Mouse (Mus musculus): Measurements from ENCODE around the gene Olfr792. TPM values are rescaled to one million over a fixed set of nuclear protein-coding genes. Genes with fewer than 3 reads are reported as not detected.

The Olfr792 gene
- not detected in 2 replicates for polyA plus RNA-seq (2015; fragmentation: Nextera tagmentation; extraction: Ambion mirVana)

- Histone ChIP-seq H3K9me3 (ENCODE audit: low read length) (no peaks in the 10 kb centered on the region), H3K36me3 (ENCODE audit: insufficient read depth, low read length) (no peaks in the 10 kb centered on the region), H3K27ac (ENCODE audit: low read length) (no peak within 1 kb of the TSS), H3K9ac (replicated peaks; ENCODE audit: low read depth) (no peak within 1 kb of the TSS), H3K27me3 (replicated peaks; ENCODE audit: insufficient read depth, low read length) (no peaks in the 10 kb centered on the region), H3K4me2 (replicated peaks; ENCODE audit: low read depth, low read length) (no peak within 1 kb of the TSS), H3K4me3 (ENCODE audit: low read depth, low read length) (no peak within 1 kb of the TSS), H3K4me1 (ENCODE audit: insufficient read depth, low read depth, low read length) (no peaks in the 10 kb centered on the region)
- 76% methylated on average over 1 of the region's 1 CpGs for WGBS
- no peak for ATAC-seq
- TF ChIP-seq CTCF (IDR thresholded peaks at IDR 0.05): no peak
- no peak for TF ChIP-seq EP300 (IDR thresholded peaks at IDR 0.05)
- no peak for DNase-seq (ENCODE audit: low spot score)
Observed at GRCm38 (mm10) chr10:129538862-129539261, at the start of gene Olfr792. Olfr792 (plus strand) TSS chr10:129539162.

DNA sequence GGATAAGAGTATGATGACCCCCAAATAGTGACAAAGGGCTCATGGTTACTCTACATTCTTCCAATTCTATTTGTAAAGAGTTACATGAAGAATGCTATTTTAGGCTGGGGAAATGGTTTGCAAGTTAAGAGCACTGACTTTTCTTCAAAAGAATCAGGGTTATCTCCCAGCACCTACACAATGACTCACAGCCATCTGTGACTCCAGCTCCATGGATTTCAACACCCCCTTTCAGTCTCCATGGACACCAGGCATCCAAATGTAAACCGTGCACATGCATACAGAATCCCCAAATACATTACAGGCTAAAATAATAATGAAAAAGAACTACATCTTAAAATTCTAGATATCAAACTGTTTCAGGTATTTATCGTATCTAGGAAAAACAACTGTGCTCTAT lies 48.9 kb upstream of the Olfr792 start:
- Histone ChIP-seq H3K9ac (replicated peaks; ENCODE audit: low read depth) (no peak overlapping the region), H3K9me3 (ENCODE audit: low read length) (no peaks in the 10 kb centered on the region), H3K4me3 (ENCODE audit: low read depth, low read length) (no peak overlapping the region), H3K4me1 (ENCODE audit: insufficient read depth, low read depth, low read length) (no peaks in the 10 kb centered on the region), H3K27ac (ENCODE audit: low read length) (no peak overlapping the region), H3K4me2 (replicated peaks; ENCODE audit: low read depth, low read length) (no peak overlapping the region), H3K27me3 (replicated peaks; ENCODE audit: insufficient read depth, low read length) (no peaks in the 10 kb centered on the region), H3K36me3 (ENCODE audit: insufficient read depth, low read length) (no peaks in the 10 kb centered on the region)
- DNase-seq (ENCODE audit: low spot score): no peak
- TF ChIP-seq EP300 (IDR thresholded peaks at IDR 0.05): no peak
- ATAC-seq: no peak
- 72% methylated on average over 2 of the region's 2 CpGs for WGBS

DNA sequence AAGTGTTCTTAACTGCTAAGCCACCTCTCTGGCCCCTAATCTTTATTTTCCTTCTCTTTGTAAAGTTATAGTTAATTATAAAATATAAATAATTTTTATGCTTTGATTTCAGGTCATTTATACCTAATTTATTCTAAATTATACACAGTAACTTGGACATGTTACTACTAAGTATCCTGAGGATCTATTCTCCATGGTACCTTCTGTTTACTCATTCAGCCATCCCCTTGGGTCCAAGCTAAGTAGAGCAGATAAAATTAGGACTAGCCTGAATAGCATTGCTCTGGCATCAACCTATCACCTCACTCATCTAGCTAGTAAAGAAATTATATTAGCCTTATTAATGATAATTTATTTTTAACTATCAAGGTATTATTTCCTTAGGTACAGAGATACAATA lies 40.8 kb upstream of the Olfr792 start, which contains the start of gene Olfr790:
Olfr790 (plus strand) TSS at position 301 of the 400 bp plus-strand sequence.
- H3K27ac ChIP-seq (ENCODE audit: low read length): no peak within 1 kb of the TSS
- DNase-seq (ENCODE audit: low spot score) (no peak), ATAC-seq (no peak)
- H3K4me3 ChIP-seq (ENCODE audit: low read depth, low read length): no peak within 1 kb of the TSS
- no peaks in the 10 kb centered on the region for H3K9me3 ChIP-seq (ENCODE audit: low read length)
- H3K9ac ChIP-seq (replicated peaks; ENCODE audit: low read depth): no peak within 1 kb of the TSS
- TF ChIP-seq EP300 (IDR thresholded peaks at IDR 0.05) (no peak), CTCF (IDR thresholded peaks at IDR 0.05) (no peak)
- no peaks in the 10 kb centered on the region for H3K4me1 ChIP-seq (ENCODE audit: insufficient read depth, low read depth, low read length)
- H3K27me3 ChIP-seq (replicated peaks; ENCODE audit: insufficient read depth, low read length): no peaks in the 10 kb centered on the region
- no peaks in the 10 kb centered on the region for H3K36me3 ChIP-seq (ENCODE audit: insufficient read depth, low read length)
- H3K4me2 ChIP-seq (replicated peaks; ENCODE audit: low read depth, low read length): no peak within 1 kb of the TSS

GRCm38 (mm10) chr10:129521492-129521891 lies 17.5 kb upstream of the Olfr792 start, which contains the start of gene Olfr791:
Olfr791 (plus strand) TSS chr10:129521792.
- ATAC-seq (no peak), DNase-seq (ENCODE audit: low spot score) (no peak)
- Histone ChIP-seq H3K9me3 (ENCODE audit: low read length) (no peaks in the 10 kb centered on the region), H3K4me3 (ENCODE audit: low read depth, low read length) (no peak within 1 kb of the TSS), H3K4me1 (ENCODE audit: insufficient read depth, low read depth, low read length) (no peaks in the 10 kb centered on the region), H3K27me3 (replicated peaks; ENCODE audit: insufficient read depth, low read length) (no peaks in the 10 kb centered on the region), H3K36me3 (ENCODE audit: insufficient read depth, low read length) (no peaks in the 10 kb centered on the region), H3K9ac (replicated peaks; ENCODE audit: low read depth) (no peak within 1 kb of the TSS), H3K4me2 (replicated peaks; ENCODE audit: low read depth, low read length) (no peak within 1 kb of the TSS), H3K27ac (ENCODE audit: low read length) (no peak within 1 kb of the TSS)
- TF ChIP-seq EP300 (IDR thresholded peaks at IDR 0.05): no peak
- no peak for TF ChIP-seq CTCF (IDR thresholded peaks at IDR 0.05)
- 62% methylated on average over 3 of the region's 3 CpGs for WGBS

DNA sequence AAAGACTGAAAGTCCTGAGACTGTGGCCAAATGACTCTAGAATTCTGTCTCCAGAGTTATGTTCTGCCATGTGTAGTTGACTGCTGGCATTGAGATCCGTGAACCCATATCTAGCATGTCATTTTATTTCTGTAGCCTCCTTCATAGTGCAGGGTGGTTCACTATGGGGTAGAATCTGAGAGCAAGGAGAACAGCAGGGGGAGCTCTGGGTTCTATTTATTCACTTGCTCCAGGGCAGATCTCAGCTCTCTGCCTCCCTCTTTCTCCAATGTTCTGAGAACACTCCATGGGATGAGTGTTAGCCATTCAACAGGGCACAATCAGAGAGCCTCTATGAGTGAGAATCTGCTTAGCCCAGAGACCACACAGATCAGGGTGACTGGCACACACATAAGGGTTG lies 10.4 kb downstream of the Olfr792 start:
- H3K4me2 ChIP-seq (replicated peaks; ENCODE audit: low read depth, low read length): no peak overlapping the region
- no peaks in the 10 kb centered on the region for H3K9me3 ChIP-seq (ENCODE audit: low read length)
- H3K4me1 ChIP-seq (ENCODE audit: insufficient read depth, low read depth, low read length): no peaks in the 10 kb centered on the region
- H3K4me3 ChIP-seq (ENCODE audit: low read depth, low read length): no peak overlapping the region
- ATAC-seq: no peak
- H3K9ac ChIP-seq (replicated peaks; ENCODE audit: low read depth): no peak overlapping the region
- H3K27me3 ChIP-seq (replicated peaks; ENCODE audit: insufficient read depth, low read length): no peaks in the 10 kb centered on the region
- TF ChIP-seq EP300 (IDR thresholded peaks at IDR 0.05) (no peak), CTCF (IDR thresholded peaks at IDR 0.05) (no peak)
- no peak for DNase-seq (ENCODE audit: low spot score)
- no peak overlapping the region for H3K27ac ChIP-seq (ENCODE audit: low read length)
- 55% methylated on average over 1 of the region's 1 CpGs for whole genome bisulfite sequencing
- no peaks in the 10 kb centered on the region for H3K36me3 ChIP-seq (ENCODE audit: insufficient read depth, low read length)

GRCm38 (mm10) chr10:129567355-129567754 lies 28.4 kb downstream of the Olfr792 start, which contains the start of gene Olfr794:
Olfr794 (plus strand) TSS chr10:129567655.
- Histone ChIP-seq H3K27me3 (replicated peaks; ENCODE audit: insufficient read depth, low read length) (no peaks in the 10 kb centered on the region), H3K36me3 (ENCODE audit: insufficient read depth, low read length) (no peaks in the 10 kb centered on the region), H3K4me3 (ENCODE audit: low read depth, low read length) (no peak within 1 kb of the TSS), H3K4me1 (ENCODE audit: insufficient read depth, low read depth, low read length) (no peaks in the 10 kb centered on the region), H3K27ac (ENCODE audit: low read length) (no peak within 1 kb of the TSS), H3K9ac (replicated peaks; ENCODE audit: low read depth) (no peak within 1 kb of the TSS), H3K4me2 (replicated peaks; ENCODE audit: low read depth, low read length) (no peak within 1 kb of the TSS), H3K9me3 (ENCODE audit: low read length) (no peaks in the 10 kb centered on the region)
- ATAC-seq (no peak), DNase-seq (ENCODE audit: low spot score) (no peak)
- WGBS: 52% methylated on average over 2 of the region's 2 CpGs
- TF ChIP-seq CTCF (IDR thresholded peaks at IDR 0.05) (no peak), EP300 (IDR thresholded peaks at IDR 0.05) (no peak)

- H3K36me3 ChIP-seq (ENCODE audit: insufficient read depth, low read length): no peaks in the 10 kb centered on the region
- H3K4me1 ChIP-seq (ENCODE audit: insufficient read depth, low read depth, low read length): no peaks in the 10 kb centered on the region
- H3K9me3 ChIP-seq (ENCODE audit: low read length): no peaks in the 10 kb centered on the region
- no peak for DNase-seq (ENCODE audit: low spot score)
- no peak overlapping the region for H3K4me3 ChIP-seq (ENCODE audit: low read depth, low read length)
- TF ChIP-seq CTCF (IDR thresholded peaks at IDR 0.05) (no peak), EP300 (IDR thresholded peaks at IDR 0.05) (no peak)
- 49% methylated on average over 1 of the region's 1 CpGs for WGBS
- H3K4me2 ChIP-seq (replicated peaks; ENCODE audit: low read depth, low read length): no peak overlapping the region
- H3K27me3 ChIP-seq (replicated peaks; ENCODE audit: insufficient read depth, low read length): no peaks in the 10 kb centered on the region
- no peak overlapping the region for H3K9ac ChIP-seq (replicated peaks; ENCODE audit: low read depth)
- H3K27ac ChIP-seq (ENCODE audit: low read length): no peak overlapping the region
- ATAC-seq: no peak
Observed at GRCm38 (mm10) chr10:129577066-129577465, 38.1 kb downstream of the Olfr792 start.

Small RNA genes lying within 50 kb of the gene (microRNA-seq; reads per million reads assigned to microRNA genes)
- not detected for gene Gm23252

Other genes with a start within 250 kb of the Olfr792 start
- gene Olfr780, start 221.0 kb upstream of the Olfr792 start, polyA plus RNA-seq (2015; fragmentation: Nextera tagmentation; extraction: Ambion mirVana): not detected in 2 replicates
- not detected in 2 replicates for gene Olfr781, start 210.3 kb upstream of the Olfr792 start, polyA plus RNA-seq (2015; fragmentation: Nextera tagmentation; extraction: Ambion mirVana)
- gene Olfr782, start 190.3 kb upstream of the Olfr792 start, polyA plus RNA-seq (2015; fragmentation: Nextera tagmentation; extraction: Ambion mirVana): not detected in 2 replicates
- not detected in 2 replicates for gene Olfr784, start 155.1 kb upstream of the Olfr792 start, polyA plus RNA-seq (2015; fragmentation: Nextera tagmentation; extraction: Ambion mirVana)
- gene Olfr785, start 133.7 kb upstream of the Olfr792 start, polyA plus RNA-seq (2015; fragmentation: Nextera tagmentation; extraction: Ambion mirVana): not detected in 2 replicates
- gene Olfr786, start 111.9 kb upstream of the Olfr792 start, polyA plus RNA-seq (2015; fragmentation: Nextera tagmentation; extraction: Ambion mirVana): not detected in 2 replicates
- gene Olfr787, start 77.3 kb upstream of the Olfr792 start, polyA plus RNA-seq (2015; fragmentation: Nextera tagmentation; extraction: Ambion mirVana): not detected in 2 replicates
- gene Olfr788, start 68.2 kb upstream of the Olfr792 start, polyA plus RNA-seq (2015; fragmentation: Nextera tagmentation; extraction: Ambion mirVana): not detected in 2 replicates
- not detected in 2 replicates for gene Olfr789, start 54.4 kb upstream of the Olfr792 start, polyA plus RNA-seq (2015; fragmentation: Nextera tagmentation; extraction: Ambion mirVana)
- not detected in 2 replicates for gene Olfr790, start 40.7 kb upstream of the Olfr792 start, polyA plus RNA-seq (2015; fragmentation: Nextera tagmentation; extraction: Ambion mirVana)
- gene Olfr791, start 17.4 kb upstream of the Olfr792 start, polyA plus RNA-seq (2015; fragmentation: Nextera tagmentation; extraction: Ambion mirVana): not detected in 2 replicates
- gene Olfr794, start 28.5 kb downstream of the Olfr792 start, polyA plus RNA-seq (2015; fragmentation: Nextera tagmentation; extraction: Ambion mirVana): not detected in 2 replicates
- gene Olfr796, start 73.4 kb downstream of the Olfr792 start, polyA plus RNA-seq (2015; fragmentation: Nextera tagmentation; extraction: Ambion mirVana): not detected in 2 replicates
- gene Olfr798, start 88.8 kb downstream of the Olfr792 start, polyA plus RNA-seq (2015; fragmentation: Nextera tagmentation; extraction: Ambion mirVana): not detected in 2 replicates
- gene Olfr799, start 98.3 kb downstream of the Olfr792 start, polyA plus RNA-seq (2015; fragmentation: Nextera tagmentation; extraction: Ambion mirVana): not detected in 2 replicates
- gene Olfr800, start 118.5 kb downstream of the Olfr792 start, polyA plus RNA-seq (2015; fragmentation: Nextera tagmentation; extraction: Ambion mirVana): not detected in 2 replicates
- gene Olfr801, start 134.7 kb downstream of the Olfr792 start, polyA plus RNA-seq (2015; fragmentation: Nextera tagmentation; extraction: Ambion mirVana): not detected in 2 replicates
- gene Olfr802, start 149.0 kb downstream of the Olfr792 start, polyA plus RNA-seq (2015; fragmentation: Nextera tagmentation; extraction: Ambion mirVana): not detected in 2 replicates
- gene Olfr803, start 155.1 kb downstream of the Olfr792 start, polyA plus RNA-seq (2015; fragmentation: Nextera tagmentation; extraction: Ambion mirVana): not detected in 2 replicates
- gene Olfr804, start 164.0 kb downstream of the Olfr792 start, polyA plus RNA-seq (2015; fragmentation: Nextera tagmentation; extraction: Ambion mirVana): not detected in 2 replicates
- not detected in 2 replicates for gene Olfr805, start 190.2 kb downstream of the Olfr792 start, polyA plus RNA-seq (2015; fragmentation: Nextera tagmentation; extraction: Ambion mirVana)
- gene Olfr806, start 202.8 kb downstream of the Olfr792 start, polyA plus RNA-seq (2015; fragmentation: Nextera tagmentation; extraction: Ambion mirVana): not detected in 2 replicates
- not detected in 2 replicates for gene Olfr807, start 218.6 kb downstream of the Olfr792 start, polyA plus RNA-seq (2015; fragmentation: Nextera tagmentation; extraction: Ambion mirVana)
- gene Olfr808, start 226.3 kb downstream of the Olfr792 start, polyA plus RNA-seq (2015; fragmentation: Nextera tagmentation; extraction: Ambion mirVana): not detected in 2 replicates
- not detected in 2 replicates for gene Olfr809, start 235.5 kb downstream of the Olfr792 start, polyA plus RNA-seq (2015; fragmentation: Nextera tagmentation; extraction: Ambion mirVana)

Data from lung, postnatal 0 days (tissue).